Mouse (Mus musculus) CH12.LX (cell line): ENCODE results near the gene Jmjd1c.

ENCODE experiments used
- CTCF ChIP-seq, 2 experiments: IDR thresholded peaks in 1 of 2; conservative IDR thresholded peaks in 1 of 2; 2 replicates each; pipeline ENCODE4 v1.5.1; 2011 to 2012; ENCODE audit warnings: low read depth in 2 of 2, low read length in 2 of 2, improper control_type of control experiment in 1 of 2, inconsistent platforms in 1 of 2, mild to moderate bottlenecking in 1 of 2, moderate library complexity in 1 of 2
- EP300 ChIP-seq: IDR thresholded peaks from 2 replicates; pipeline ENCODE4 v1.6.1; 2011; ENCODE audit warnings: low read length, improper control_type of control experiment
- MAFK ChIP-seq: IDR thresholded peaks from 2 replicates; pipeline ENCODE4 v1.6.1; 2011; ENCODE audit warnings: low read length, improper control_type of control experiment; ENCODE audit not compliant: insufficient replicate concordance
- POLR2A ChIP-seq: IDR thresholded peaks from 2 replicates; pipeline ENCODE4 v1.6.1; 2011; ENCODE audit warnings: low read depth, mild to moderate bottlenecking, improper control_type of control experiment, low read length
- ZKSCAN1 ChIP-seq: IDR thresholded peaks from 2 replicates; pipeline ENCODE4 v1.6.1; 2012; ENCODE audit warnings: low read depth, inconsistent platforms, low read length, improper control_type of control experiment, borderline replicate concordance

DNA sequence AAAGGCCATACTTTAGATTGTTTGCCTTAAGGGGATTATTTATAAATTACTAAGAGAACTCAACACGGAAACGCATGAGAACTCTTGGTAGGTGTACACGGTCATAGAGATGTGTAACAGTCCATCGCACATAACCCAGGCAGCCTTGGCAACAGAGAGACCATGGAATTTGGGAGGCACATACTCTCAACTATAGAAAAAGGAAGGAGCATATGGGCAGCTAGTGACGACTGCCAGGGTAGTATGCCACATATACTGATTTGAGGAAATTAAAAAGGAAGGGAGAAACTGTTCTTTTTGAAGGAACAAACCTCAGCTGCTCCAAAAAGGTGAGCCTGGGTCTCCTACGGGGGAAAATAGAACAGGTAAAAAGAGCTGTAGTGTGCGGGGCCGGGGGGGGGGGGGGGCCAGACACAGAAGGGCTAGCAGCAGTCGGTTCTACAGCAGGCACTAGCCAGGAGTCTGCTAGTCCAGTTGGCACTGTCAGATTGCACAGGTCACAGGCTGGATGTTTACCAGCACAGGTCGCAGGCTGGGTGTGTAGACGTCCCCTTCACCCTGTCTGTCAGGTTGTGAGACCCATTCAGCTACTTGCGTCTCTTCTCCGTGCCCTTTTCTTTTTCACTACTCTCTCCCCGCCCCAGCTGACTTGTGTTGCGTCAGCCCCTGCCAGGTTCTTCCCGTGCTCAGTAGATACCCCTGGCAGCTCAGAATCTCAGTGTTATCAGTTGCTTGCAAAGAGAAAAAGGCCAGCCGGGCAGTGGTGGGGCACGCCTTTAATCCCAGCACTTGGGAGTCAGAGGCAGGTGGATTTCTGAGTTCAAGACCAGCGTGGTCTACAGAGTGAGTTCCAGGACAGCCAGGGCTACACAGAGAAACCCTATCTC is 9.6 kb downstream of the Jmjd1c start:
- TF ChIP-seq CTCF (conservative IDR thresholded peaks at IDR 0.05 in 1 of 2, IDR thresholded peaks at IDR 0.05 in 1 of 2; ENCODE audit: low read depth in 2 of 2, low read length in 2 of 2) (no peak), EP300 (no peak), MAFK (no peak), ZKSCAN1 (no peak), POLR2A (no peak)
